Mouse (Mus musculus): Measurements from ENCODE around the gene Uba52.

DNA sequence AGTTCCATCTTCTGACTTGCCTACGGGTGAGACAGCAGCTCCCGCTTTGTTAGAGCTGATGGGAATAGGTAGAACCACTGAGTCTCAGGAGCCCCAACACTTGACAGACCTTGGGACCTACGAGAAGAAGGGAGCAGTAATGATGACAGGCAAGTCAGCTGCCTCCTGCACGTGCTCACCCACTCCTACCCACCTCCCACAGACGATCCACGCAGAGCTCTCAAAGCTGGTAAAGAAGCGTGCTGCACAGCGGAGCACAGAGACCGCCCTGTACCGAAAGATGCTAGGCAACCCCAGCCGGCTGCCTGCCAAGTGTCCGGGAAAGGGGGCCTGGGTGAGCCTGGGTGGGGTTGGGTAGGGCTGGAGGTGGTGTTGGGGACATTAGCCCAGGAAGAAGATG lies 23.7 kb upstream of the Uba52 start:
- TF ChIP-seq CTCF (IDR thresholded peaks at IDR 0.05; ENCODE audit: low read depth) (no peak), EP300 (IDR thresholded peaks at IDR 0.05; ENCODE audit: low read depth) (no peak)

Data from heart, postnatal 0 days (tissue).